Mouse (Mus musculus): ENCODE results near the gene G430095P16Rik.

Gene G430095P16Rik

GRCm38 (mm10) chr8:84722850-84723570, at the start of gene G430095P16Rik:
Gene G430095P16Rik (plus strand): TSS chr8:84723007.
- no peak for DNase-seq (ENCODE audit: low read depth)

GRCm38 (mm10) chr8:84677305-84677704, 45.5 kb upstream of the G430095P16Rik start:
- DNase-seq (ENCODE audit: low read depth), result no peak

GRCm38 (mm10) chr8:84681476-84681875, 41.3 kb upstream of the G430095P16Rik start:
- DNase-seq (ENCODE audit: low read depth), result no peak

GRCm38 (mm10) chr8:84682257-84682656, 40.5 kb upstream of the G430095P16Rik start:
- no peak for DNase-seq (ENCODE audit: low read depth)

GRCm38 (mm10) chr8:84684537-84684936, 38.3 kb upstream of the G430095P16Rik start:
- DNase-seq (ENCODE audit: low read depth), result no peak

- peak; percentile 55 for DNase-seq (ENCODE audit: low read depth)
Observed at GRCm38 (mm10) chr8:84686191-84687002, 36.4 kb upstream of the G430095P16Rik start, which contains the start of gene Trmt1. Gene Trmt1 (plus strand): TSS chr8:84686307.

- no peak for DNase-seq (ENCODE audit: low read depth)
Observed at GRCm38 (mm10) chr8:84687003-84687704, 35.7 kb upstream of the G430095P16Rik start.

GRCm38 (mm10) chr8:84687705-84688100, 35.1 kb upstream of the G430095P16Rik start, which contains the start of gene Nacc1:
Gene Nacc1 (minus strand): TSS chr8:84687862.
- no peak for DNase-seq (ENCODE audit: low read depth)

GRCm38 (mm10) chr8:84689091-84689915, 33.5 kb upstream of the G430095P16Rik start:
- DNase-seq (ENCODE audit: low read depth), result peak; percentile 91

GRCm38 (mm10) chr8:84693332-84693731, 29.5 kb upstream of the G430095P16Rik start:
- no peak for DNase-seq (ENCODE audit: low read depth)

GRCm38 (mm10) chr8:84695140-84695539, 27.7 kb upstream of the G430095P16Rik start:
- DNase-seq (ENCODE audit: low read depth), result no peak

- no peak for DNase-seq (ENCODE audit: low read depth)
Observed at GRCm38 (mm10) chr8:84697166-84698130, 25.4 kb upstream of the G430095P16Rik start.

- no peak for DNase-seq (ENCODE audit: low read depth)
Observed at GRCm38 (mm10) chr8:84698288-84698687, 24.5 kb upstream of the G430095P16Rik start.

- DNase-seq (ENCODE audit: low read depth), result no peak
Observed at GRCm38 (mm10) chr8:84698929-84699401, 23.8 kb upstream of the G430095P16Rik start.

- no peak for DNase-seq (ENCODE audit: low read depth)
Observed at GRCm38 (mm10) chr8:84699861-84700322, 22.9 kb upstream of the G430095P16Rik start.

- no peak for DNase-seq (ENCODE audit: low read depth)
Observed at GRCm38 (mm10) chr8:84700526-84700925, 22.3 kb upstream of the G430095P16Rik start.

GRCm38 (mm10) chr8:84700941-84701911, 21.6 kb upstream of the G430095P16Rik start, which contains the start of gene Lyl1:
Gene Lyl1 (plus strand): TSS chr8:84701457.
- peak; percentile 92 for DNase-seq (ENCODE audit: low read depth)

- DNase-seq (ENCODE audit: low read depth), result no peak
Observed at GRCm38 (mm10) chr8:84702561-84702960, 20.2 kb upstream of the G430095P16Rik start.
